Mouse (Mus musculus) adrenal gland, postnatal 0 days (tissue): ENCODE measurements around the gene Lrif1. TPM values are rescaled to one million over a fixed set of nuclear protein-coding genes. Genes with fewer than 3 reads are reported as not detected.

Experiments used
- polyA plus RNA-seq: library from polyadenylated mRNA; unstranded; fragments of >200 nt; fragmentation: Nextera tagmentation; extraction: Ambion mirVana; gene quantifications from 2 replicates; pipeline ENCODE4 v1.2.1, GENCODE M21; 2015

Lrif1 gene
- polyA plus RNA-seq = 21.9 and 22.5 TPM in 2 replicates

DNA sequence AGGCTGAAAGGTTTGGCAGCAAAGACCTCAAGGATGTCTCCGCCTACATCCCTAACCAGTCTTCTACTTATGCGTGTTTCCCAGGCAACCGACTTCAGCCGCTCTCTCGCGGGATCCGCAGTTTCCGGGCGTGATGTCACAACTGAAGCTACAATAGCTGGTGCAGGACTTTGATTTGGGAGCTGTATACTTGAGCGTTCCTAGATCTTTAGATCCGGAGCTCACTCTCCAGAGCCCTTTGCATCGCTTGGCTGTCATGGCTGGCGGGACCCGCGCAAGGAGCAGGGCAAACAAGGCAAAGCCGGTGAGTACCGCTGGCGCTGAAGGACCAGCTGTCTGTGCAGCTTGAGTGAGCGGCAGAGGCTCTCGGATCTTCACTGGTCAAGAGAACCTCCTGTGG is at the start of gene Lrif1:
Gene Lrif1, plus strand, starts transcription at position 158 of the 400 bp plus-strand sequence.

Other genes with a start within 250 kb of the Lrif1 start
- 3.2 and 5.3 TPM in 2 replicates for gene Dennd2d, start 202.6 kb upstream of the Lrif1 start, polyA plus RNA-seq
- 103 and 106 TPM in 2 replicates for gene Dram2, start 137.2 kb upstream of the Lrif1 start, polyA plus RNA-seq
- gene Cept1, start 137.2 kb upstream of the Lrif1 start, polyA plus RNA-seq = 42.5 and 45.7 TPM in 2 replicates
- gene Cd53, start 105.2 kb downstream of the Lrif1 start, polyA plus RNA-seq = 25.0 and 38.6 TPM in 2 replicates
- gene Olfr266, start 141.3 kb downstream of the Lrif1 start, polyA plus RNA-seq = not detected in 2 replicates